Mouse (Mus musculus) A20 (cell line): ENCODE results near the gene Glod4.

ENCODE experiments used
- DNase-seq: peaks from one replicate; pipeline ENCODE4 v3.0.0-alpha.2; 2011; ENCODE audit warnings: low read depth, low spot score

Gene Glod4

DNA sequence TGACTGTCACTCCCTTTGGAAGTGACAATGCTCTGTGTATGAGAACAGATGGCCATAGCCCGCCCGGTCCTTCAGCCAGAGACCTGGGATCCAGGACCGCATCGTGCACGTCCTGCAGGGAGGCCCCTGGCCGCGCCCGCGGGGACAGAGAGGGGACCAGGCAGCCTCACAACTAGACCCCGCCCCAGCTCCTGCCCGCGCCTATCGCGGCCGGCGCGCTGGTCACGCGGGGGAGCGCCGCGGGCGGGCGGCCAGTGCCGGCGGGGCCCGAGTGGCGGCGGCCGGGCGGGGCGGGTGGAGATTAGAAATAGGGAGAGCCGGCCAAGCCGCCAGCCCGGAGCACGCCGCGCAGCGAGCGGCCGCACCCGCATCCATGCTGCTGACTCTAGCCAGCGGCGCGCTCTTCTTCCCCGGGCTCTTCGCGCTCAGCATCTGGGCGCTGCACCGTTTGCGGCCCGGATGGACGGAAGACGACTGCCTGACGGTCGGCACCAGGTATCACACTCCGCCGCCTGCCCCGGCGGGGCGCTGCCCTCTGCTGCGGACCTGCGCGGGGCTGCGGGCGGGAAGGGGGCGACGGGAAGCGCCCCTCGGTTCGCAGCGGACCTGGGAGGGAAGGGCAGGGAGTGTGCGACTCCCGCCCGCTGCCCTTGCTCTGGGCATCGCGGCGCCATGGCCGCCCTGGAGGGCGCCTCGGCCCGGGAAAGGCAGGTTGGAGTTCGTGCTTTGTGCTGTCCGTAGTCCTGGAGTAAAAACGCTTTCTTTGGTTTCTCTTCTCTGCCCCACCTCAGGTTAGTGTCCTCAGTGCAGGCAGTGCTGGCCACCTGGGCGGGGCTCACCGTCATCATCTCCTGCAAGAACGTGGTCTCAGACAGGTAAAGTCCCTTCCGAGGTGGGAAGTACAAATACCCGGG lies 41.5 kb downstream of the Glod4 start:
- DNase-seq: peak; percentile 74

DNA sequence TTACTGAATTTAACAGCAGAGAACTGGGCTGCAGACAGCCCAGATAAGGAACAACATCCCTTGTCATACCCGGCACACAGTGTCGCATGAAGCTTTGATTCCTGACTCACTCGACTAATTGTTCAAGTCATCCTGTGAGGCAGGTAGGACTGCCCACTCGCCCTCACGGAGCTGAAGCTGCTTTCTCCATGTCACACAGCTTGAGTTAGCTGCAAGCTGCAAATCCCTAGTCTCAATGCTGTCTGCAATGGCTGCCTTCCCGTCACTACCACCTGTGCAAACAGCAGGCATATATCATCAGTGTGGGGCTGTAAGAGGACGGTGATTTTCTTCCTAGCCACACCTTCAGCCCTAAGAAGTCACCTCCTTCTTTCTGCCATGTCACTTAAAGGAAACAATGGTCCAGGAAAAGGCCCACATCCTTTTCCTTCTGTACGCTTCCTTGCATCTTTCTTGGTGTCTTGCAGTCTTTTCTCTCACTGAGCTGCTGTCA lies 46.5 kb downstream of the Glod4 start:
- no peak for DNase-seq

DNA sequence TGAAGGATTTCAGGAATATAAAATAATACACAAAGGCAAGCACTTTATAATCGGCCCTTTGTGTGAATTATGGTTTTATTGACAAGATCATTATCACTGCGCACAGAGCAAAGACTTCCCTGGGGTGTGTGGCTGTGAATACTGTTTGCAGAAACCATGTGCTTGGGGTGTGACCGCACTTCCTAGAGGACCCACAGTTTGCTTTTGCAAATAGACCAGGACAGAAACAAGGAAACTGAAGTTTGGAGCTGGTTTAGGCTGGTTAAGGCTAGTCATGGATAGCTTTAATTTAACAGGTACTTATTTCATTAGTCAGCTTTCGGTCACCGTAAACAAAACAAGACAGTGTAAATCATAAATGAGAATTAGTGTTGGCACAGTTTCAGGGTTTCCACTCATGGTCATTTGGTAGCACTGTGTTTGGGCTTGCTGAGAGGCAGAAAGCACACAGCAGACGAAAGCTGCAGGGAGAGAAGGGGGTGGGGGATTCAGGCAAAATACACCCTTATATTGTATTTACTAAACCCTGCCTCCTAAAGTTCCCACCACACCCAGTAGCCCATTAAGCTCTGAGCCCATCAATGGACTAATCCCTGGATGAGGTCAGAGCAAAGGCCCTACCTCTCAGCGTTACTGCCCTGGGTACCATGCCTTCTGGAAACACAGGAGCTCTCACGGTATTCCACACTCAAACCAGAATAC lies 47.1 kb downstream of the Glod4 start:
- DNase-seq: no peak

DNA sequence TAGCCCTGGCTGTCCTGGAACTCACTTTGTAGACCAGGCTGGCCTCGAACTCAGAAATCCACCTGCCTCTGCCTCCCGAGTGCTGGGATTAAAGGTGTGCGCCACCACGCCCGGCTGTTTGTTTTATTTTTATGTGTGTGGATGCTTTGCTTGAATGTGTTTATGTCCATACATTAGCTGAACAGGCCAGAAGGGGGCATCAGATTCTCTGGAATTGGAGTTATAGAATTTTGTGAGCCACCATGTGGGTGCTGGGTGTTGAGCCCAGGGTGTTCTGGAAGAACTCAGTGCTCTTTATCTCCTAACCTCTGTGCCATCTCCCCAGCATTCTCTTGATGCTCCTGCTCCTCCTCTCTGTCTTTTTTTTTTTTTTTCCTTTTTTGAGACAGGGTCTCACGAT lies 56.6 kb downstream of the Glod4 start:
- peak; percentile 54 for DNase-seq

DNA sequence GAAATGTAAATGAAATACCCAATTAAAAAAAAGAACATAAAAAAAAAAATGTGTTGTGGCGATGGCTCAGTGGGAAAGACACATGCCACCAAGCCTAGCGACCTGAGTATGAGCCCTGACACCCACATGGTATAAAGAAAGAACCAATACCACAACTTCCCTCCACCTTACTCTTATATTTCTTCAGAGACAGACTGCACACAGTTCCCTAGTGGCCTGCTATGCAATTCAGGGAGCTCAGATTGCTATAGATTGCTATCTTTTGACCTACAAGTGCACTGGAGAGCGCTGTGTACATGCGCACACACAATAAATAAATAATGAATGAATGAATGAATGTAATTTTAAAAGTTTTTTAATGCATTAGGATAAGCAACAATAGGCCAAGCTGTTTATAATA lies 59.8 kb downstream of the Glod4 start:
- peak; percentile 55 for DNase-seq

DNA sequence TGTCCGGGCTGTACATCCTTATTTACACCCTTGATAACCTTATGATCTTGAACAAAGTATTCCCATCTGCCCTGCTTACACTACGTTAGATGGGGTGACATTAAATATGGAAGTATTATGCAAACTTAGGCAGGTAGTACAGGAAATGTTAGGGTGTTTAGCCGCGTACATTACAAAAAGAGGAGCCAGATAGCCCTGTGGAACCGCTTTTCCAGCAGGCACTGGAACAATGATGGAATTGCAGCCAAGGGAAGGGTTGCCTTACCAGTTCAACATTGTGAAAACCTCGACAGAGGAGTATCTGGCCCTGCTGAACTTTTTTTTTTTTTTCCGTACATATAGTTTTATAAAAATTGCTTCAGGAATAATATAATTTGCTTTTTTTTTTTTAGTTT lies 63.4 kb downstream of the Glod4 start:
- no peak for DNase-seq

DNA sequence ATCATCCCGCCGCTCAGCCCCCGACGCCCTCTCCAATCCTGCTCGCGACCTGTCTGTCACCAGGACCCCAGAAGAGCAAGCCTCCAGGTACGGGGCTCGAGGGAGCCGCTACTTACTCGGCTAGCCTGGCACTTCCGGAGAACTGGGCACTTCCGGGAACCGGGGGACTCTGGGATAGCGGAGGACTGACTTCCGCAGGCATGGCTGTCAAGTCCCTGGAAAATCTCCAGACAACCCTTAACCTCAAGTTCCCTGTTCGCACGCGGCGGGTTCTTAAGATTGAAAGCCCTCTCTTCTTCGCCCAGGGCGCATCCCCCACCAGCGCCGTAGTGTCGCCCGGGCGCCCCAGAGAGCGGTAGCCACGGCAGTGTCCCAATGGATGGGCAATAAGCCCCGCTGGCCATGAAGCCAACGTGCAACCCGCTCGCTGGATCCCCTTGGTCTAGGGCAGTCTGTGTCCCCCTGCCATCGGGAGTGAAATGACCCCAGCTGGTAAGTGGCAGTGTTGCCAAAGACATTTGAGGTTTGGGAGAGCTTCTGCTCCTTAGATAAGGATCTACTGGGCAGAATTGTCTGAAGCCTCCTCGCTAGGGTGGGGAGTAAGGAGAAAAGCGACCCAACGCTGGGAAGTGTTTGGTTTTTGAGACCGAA lies 63.9 kb downstream of the Glod4 start, which contains the start of the genes Vps53 and Fam57a:
Gene Vps53 (minus strand): TSS at position 153 of the 651 bp plus-strand sequence.
Gene Fam57a (plus strand): TSS at position 177 of the 651 bp plus-strand sequence.
- peak; percentile 91 for DNase-seq

DNA sequence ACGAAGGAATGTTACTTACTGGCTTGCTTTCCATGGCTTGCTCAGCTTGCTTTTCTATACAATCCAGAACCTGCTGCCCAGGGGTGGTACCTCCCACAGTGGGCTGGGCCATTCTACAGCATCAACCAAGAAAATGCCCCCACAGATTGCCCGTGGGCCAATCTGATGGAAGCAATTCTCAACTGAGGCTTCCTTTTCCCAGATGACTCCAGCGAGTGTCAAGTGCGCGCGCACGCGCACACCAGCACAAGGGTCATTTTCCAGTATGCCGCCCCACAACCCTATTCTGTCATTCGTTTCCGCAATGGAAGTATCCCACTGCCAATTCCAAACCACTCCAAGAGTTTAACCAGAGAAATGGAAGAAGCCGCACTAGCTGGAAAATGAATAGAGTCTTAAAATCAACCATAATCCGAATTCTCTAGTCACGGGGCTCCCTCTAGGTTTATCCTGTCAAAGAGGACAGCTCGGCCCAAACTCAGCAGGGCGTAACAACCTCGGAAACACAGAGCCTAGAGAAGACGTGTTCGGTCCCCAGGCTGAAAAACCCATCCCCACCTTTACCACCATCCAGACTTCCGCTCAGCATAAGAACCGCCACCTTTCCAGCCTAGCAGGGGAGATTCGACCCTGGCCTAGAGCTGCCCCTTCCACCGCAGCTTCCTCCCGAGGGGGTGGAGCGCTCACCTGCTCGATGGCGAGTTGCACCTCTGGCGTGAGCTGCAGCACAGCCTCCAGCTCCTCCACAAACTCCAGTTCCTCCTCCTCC lies 64.6 kb downstream of the Glod4 start:
- peak; percentile 51 for DNase-seq

DNA sequence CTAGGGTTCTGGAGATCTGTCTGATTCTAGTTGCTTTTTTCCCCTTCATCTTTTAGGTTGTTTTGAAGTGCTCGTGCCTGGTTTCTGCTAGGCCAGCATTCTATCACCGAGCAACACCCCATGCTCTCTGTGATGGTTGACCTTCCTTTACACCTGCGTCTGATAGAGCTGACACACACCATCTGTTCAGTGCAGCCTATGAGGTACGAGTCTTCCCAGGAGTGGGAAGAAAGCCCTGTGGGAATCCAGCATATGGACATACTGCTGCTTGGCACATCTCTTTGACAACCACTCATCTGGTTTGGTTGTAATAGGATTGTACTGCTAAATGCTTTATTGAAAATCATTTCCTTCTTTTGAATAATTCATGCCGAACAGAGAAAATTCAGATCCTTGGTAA lies 73.3 kb downstream of the Glod4 start:
- no peak for DNase-seq

DNA sequence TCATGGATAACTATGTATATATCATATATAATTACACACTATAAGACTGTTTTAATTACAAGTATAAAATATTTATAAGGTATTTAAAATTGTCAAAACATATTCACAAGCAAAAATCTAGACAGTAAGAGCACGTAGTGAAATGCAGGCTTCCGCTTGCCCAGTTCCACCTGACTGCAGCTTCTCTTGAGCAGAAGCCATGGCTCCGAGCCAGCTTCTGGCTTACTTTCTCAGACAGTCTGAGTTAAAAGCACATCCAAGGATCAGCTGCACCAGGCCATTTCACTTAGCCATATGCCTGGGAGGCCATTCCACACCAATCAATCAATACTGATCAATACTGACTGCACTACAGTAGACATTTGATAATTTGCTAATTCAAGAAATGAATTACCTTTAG lies 74.5 kb downstream of the Glod4 start:
- DNase-seq: no peak

DNA sequence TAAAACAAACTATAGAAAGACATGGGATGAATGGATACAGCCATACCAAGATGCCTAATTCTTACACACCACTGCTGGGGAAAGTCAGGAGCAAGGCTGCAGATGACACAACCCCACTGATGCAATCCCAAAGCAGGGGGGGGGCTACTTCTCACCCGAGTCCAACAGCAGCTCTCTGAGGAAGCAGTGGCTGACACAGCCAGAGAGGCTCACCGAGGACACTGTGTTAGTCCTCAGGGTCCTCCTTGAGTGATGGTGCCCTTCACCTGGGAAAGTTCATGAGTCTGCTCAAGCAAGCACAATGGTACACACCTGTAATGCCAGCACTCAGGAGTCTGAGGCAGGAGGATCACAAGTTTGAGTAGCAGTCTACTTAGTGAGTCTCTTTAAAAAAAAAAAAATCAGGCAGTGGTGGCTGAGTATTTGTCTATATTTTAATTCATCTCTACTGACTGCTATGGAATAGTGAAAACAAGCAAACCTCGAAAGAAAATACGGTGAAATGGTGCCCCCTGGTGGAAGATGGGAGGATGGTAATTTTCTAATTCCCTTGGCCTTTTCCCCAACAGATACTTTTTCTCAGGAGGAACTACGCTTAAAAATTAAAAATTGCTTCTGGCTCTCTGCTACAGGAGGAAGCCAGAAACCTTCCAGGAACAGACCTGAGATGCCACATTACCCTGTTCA lies 76.3 kb downstream of the Glod4 start:
- DNase-seq: peak; percentile 74

DNA sequence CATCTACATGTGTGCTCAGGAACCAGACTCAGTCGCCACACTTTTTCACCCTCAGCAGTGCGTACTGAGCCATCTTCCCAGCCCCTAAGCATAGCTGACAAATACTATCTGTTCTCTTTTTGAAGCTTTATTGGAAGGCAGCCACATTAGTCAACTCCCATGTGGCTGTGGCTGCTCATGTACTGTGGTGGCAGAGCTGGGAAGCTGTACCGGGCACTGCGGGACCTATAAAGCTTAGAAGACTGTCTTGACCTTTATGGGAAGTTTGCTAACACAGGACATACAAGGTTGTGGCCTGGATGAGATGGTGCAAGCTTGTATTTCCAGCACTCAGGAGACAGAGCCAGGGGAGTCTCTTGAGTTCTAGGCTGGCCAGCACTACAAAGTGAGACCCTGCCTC lies 76.9 kb downstream of the Glod4 start:
- DNase-seq: no peak

DNA sequence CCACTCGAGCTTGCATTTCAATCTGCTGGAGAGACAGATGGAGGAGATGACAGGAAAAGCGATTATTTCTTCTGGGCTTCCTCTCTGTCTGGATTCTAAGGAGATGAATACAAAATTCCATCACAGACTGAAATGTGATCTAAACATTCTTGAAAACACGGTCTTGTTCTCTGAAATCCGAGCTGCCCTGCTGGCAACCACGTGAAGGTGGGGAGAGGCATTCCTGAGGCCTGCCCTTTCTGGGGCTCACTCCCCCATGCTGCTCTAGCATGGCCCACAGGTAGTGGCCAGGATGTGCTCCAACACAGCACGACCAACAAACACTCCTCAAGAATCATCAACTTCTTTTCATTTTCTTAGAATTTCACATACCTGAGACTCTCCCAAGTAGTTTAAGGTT lies 83.3 kb downstream of the Glod4 start:
- DNase-seq: no peak

DNA sequence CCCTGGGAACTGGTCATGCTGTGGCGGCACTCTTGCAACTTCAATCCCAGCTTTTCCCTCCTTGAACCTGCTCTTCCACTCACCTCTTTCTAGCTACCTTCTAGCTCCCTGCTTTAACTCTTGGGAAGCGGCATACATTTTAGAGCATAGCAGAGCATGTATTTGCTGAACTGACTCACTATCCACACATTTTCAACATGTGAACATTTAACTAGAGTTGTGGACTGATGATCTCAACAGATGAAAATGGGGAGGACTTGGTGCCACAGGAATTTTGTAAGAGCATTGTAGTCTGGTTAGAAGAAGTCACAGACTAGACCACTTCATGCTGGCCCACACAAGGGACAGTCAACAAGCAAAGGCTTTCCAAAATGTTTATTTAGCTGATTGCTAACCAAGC lies 85.2 kb downstream of the Glod4 start:
- no peak for DNase-seq

DNA sequence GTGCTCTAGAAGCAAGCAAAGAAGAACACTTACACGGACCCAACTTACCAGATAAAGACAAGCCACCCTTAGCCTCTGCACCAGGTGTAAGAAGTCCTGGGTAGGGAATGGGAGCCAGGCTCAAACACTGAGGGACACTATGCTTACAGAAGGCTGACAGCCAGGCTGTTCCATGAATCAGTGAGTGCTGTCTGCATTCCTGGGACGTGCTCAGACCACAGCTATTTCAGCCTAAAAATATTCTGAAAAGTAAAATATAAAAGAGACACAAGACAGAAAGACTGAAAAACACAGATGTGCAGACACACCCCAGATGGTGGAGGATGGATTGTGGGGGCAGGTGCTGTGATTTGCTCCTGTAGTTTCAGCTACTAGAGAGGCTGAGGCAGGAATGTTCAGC lies 88.7 kb downstream of the Glod4 start:
- DNase-seq: no peak

DNA sequence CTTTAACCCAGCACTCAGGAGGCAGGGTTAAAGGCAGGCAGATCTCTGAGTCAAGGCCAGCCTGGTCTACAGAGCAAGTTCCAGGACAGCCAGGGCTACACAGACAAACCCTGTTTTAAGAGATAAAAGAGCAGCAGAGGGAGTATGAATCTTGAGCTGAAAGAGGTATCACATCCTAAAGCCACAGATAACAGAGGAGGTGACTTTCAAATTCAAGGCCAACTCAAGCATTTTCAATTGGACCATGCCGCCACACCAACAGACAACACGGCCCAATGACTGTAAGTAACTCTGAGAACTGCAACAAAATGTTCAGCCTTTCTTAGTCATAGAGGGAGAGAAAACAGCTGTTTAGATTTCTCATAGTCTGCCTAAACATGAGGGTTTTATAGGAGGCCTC lies 89.3 kb downstream of the Glod4 start:
- no peak for DNase-seq

DNA sequence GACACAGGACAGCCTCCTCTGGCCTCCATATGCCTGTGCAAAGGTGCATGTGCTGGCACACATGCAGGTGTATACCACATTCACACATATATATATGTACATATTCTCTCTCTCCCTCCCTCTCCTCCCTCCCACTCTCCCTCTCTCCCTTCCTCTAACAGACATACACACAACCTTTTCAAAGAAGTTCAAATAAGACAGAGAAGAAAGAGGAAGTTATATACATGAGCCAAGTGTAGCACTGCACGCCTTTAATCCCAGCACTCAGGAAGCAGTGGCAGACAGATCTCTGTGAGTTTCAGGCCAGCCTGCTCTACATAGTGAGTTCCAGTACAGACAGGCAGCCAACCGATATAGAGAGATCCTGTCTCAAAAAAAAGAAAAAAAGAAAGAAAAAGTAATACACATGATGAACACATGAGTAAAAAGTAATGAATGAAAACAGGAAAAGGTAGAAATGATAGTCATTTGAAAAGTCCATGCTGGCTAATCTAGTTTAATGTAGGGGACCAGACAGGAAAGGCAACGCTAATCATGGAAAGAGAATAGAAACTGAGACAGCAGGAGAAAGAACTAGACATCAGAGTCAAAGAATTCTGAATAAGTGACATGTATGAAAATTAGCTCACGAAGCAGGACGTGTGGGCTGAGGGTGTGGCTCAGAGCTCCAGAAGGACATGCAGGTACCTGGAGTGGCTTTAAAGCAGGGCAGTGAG lies 90.1 kb downstream of the Glod4 start:
- peak; percentile 56 for DNase-seq

DNA sequence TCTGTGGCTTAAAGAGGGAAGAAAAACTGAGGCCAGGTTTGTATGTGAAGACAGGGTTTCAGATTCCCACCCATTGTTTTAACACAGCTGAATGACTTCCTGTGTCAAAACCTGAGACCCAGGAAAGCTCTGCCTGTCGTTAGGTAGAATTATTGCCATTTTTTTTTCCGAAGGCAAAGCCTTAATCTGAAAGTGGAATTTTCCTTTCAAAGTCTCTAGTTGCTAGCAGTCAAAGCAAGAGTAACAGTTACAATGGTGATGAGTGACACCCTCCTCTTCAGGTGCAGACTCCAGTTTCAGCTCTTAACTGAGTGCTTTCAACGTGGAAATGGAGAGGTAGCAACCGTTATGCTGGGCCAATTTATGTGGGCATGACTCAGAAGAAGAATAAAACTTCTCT lies 92.5 kb downstream of the Glod4 start:
- no peak for DNase-seq

DNA sequence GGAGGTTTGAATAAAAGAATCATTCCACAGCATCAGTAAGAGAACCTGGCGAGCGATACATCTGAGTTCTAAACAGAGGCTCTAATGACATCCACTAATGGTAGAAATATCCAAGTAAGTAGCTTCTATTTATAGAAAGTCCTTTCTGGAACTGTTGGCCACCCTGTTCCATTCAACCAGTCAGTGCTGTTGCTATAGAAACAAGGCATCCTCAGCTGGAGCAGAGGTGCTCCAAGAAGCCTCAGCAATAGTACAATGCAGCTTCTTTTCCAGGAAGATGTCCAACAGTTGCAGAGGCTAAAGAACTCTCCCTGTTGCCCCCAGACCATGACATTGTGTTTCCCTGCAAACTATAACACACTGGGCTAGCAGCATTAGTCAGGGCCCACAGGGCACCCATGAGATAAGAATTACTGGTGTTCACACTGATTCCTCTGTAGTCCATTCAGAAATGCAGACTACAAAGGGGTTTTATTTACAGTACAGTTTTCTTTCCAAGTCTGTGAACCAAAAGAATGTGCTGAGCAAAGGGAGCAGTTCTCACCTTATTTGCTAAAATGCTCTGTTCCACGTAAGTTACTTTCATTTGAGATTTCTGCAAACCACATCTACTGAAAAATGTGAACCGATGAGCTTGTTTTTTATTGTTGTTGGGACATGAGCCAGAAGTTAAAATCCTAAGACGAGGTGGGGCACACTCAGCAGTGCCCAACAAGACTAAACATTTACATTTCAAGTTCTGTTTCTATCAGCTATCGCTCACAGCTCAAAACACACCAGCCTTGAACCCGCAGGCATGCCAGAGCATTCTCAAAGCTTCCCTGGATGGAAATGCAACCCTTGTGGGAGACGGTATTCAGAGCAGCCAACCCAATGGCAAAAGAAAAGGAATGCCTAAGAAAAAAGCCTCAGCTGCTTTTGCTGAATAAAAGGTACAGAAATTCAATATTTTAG lies 95.2 kb downstream of the Glod4 start:
- DNase-seq: no peak
